In the genomic region with DNA sequence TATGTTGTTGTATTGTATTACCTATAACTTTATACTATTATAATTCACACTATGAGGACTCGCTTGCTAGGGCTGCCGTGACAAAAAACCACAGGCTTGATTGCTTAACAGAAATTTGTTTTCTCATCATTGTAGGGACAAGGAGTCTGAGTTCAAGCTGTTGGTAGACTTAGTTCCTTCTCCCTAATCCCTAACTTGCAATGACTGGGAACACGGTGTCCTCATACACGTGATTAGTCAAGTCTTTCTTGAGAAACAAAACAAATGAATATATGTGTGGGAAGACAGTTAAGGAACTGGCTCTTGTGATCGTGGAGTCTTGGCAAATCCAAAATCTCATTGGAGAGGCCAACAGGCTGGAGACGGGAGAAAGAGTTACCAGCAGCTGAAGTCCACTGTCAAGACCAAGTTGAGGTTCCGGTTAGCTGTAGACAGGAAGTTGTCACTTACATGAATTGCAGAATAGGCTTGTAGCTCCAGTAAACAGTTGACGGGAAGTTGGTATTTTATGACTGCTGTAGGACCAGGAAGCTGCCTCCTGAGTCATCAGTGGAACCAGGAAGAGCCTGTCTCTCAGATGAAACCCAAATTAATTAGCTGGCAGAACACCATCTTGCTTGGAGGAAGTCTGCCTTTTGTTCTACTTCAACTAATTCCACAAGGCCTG, we compare ENCODE assay signal across 11 mouse cellular contexts.
DNase-seq lines count a peak whose midpoint lies in the region; ATAC-seq and TF ChIP-seq lines count a peak whose summit lies in the region.
"Had no signal": no experiment of that assay in that cellular context is flagged by ENCODE, and none has a peak within 500 bp of the region (broad histone marks: within the 10 kb centered on the region; RNA-seq: fewer than 3 reads in every experiment).

No protein-coding gene starts in this region.

- WGBS in kidney, adult 2 months, result 64% methylated on average over 8 of the region's 8 CpGs
- WGBS in kidney, embryonic 15.5 days, result 86% methylated on average over 8 of the region's 8 CpGs
- 72% methylated on average over 8 of the region's 8 CpGs for WGBS in kidney, embryonic 16.5 days

- H3K4me3 ChIP-seq in kidney, adult 2 months (ENCODE audit: insufficient read depth, low read depth, low read length), result no peak overlapping the region
- no peak overlapping the region for H3K4me3 ChIP-seq in kidney, embryonic 15.5 days (replicated peaks)
- H3K4me3 ChIP-seq in kidney, embryonic 16.5 days (ENCODE audit: low read length), result no peak overlapping the region
- H3K4me3 ChIP-seq: erythroblast, embryonic 14.5 days; neural tube, embryonic 12.5 days had no signal

- DNase-seq in kidney, adult 2 months, result peak; percentile 73
- peak; percentile 45 to 47 for DNase-seq in monocyte, adult 2 months (ENCODE audit: low read depth in 1 of 2, low spot score in 2 of 2)
- DNase-seq in right cerebral cortex, postnatal 14 days, result no peak
- no peak for DNase-seq in urinary bladder, postnatal 4 days (ENCODE audit: low spot score in 2 of 2)
- DNase-seq: cerebellum, adult 18-20 months had no signal

- TF ChIP-seq CTCF in kidney, adult 2 months (conservative IDR thresholded peaks at IDR 0.05; ENCODE audit: insufficient read depth, insufficient read length, low read depth, low read length), result no peak

- peak overlapping the region; percentile 63 for H3K27ac ChIP-seq in kidney, adult 2 months (ENCODE audit: insufficient read depth, low read depth, low read length)
- no peak overlapping the region for H3K27ac ChIP-seq in kidney, embryonic 15.5 days
- H3K27ac ChIP-seq in kidney, embryonic 16.5 days (ENCODE audit: low read length), result peak overlapping the region; percentile 33; the same call in 1 of the 2 replicates
- H3K27ac ChIP-seq: liver, embryonic 14.5 days; neural tube, embryonic 12.5 days had no signal

- H3K36me3 ChIP-seq in kidney, adult 2 months (ENCODE audit: control insufficient read depth, insufficient read depth, low read length), result no peaks in the 10 kb centered on the region
- H3K36me3 ChIP-seq in kidney, embryonic 15.5 days, result no peaks in the 10 kb centered on the region
- H3K36me3 ChIP-seq in kidney, embryonic 16.5 days (ENCODE audit: insufficient read depth, low read length), result no peaks in the 10 kb centered on the region
- H3K36me3 ChIP-seq: neural tube, embryonic 12.5 days had no signal

- H3K9ac ChIP-seq in kidney, embryonic 15.5 days, result no peak overlapping the region
- H3K9ac ChIP-seq in kidney, embryonic 16.5 days (replicated peaks; ENCODE audit: low read length), result no peak overlapping the region
- H3K9ac ChIP-seq: liver, embryonic 14.5 days; neural tube, embryonic 12.5 days had no signal

- no peaks in the 10 kb centered on the region for H3K9me3 ChIP-seq in kidney, embryonic 15.5 days (replicated peaks)
- H3K9me3 ChIP-seq in kidney, embryonic 16.5 days (ENCODE audit: low read length), result no peaks in the 10 kb centered on the region
- H3K9me3 ChIP-seq: neural tube, embryonic 12.5 days had no signal

- H3K4me2 ChIP-seq in kidney, embryonic 15.5 days, result no peak overlapping the region
- H3K4me2 ChIP-seq in kidney, embryonic 16.5 days (replicated peaks; ENCODE audit: low read depth, low read length), result no peak overlapping the region
- H3K4me2 ChIP-seq: neural tube, embryonic 12.5 days had no signal

- H3K27me3 ChIP-seq in kidney, adult 2 months (replicated peaks; ENCODE audit: control insufficient read depth, insufficient read depth, low read length), result no peaks in the 10 kb centered on the region
- no peaks in the 10 kb centered on the region for H3K27me3 ChIP-seq in kidney, embryonic 15.5 days
- H3K27me3 ChIP-seq in kidney, embryonic 16.5 days (ENCODE audit: insufficient read depth, low read length), result no peaks in the 10 kb centered on the region
- H3K27me3 ChIP-seq: neural tube, embryonic 12.5 days had no signal

- no peak for TF ChIP-seq POLR2A in kidney, adult 2 months (IDR thresholded peaks at IDR 0.05; ENCODE audit: low read depth, low read length)

- no peaks in the 10 kb centered on the region for H3K4me1 ChIP-seq in kidney, adult 2 months (ENCODE audit: control insufficient read depth, insufficient read depth, low read length)
- H3K4me1 ChIP-seq in kidney, embryonic 15.5 days, result no peaks in the 10 kb centered on the region
- H3K4me1 ChIP-seq in kidney, embryonic 16.5 days (ENCODE audit: insufficient read depth, low read length), result no peaks in the 10 kb centered on the region
- H3K4me1 ChIP-seq: neural tube, embryonic 12.5 days had no signal

- no peak for ATAC-seq in kidney, embryonic 15.5 days (replicated peaks; ENCODE audit: low FRiP score)
- ATAC-seq in common myeloid progenitor, adult 5-6 weeks (replicated peaks; ENCODE audit: low read depth, poor library complexity, severe bottlenecking), result peak; percentile 93
- ATAC-seq in kidney, embryonic 16.5 days (ENCODE audit: low FRiP score, low TSS enrichment), result peak; percentile 31; the same call in 1 of the 2 replicates

Comparison
In these comparisons a context has a peak if more than half of its experiments do, and no peak if none do; other contexts are left out.
1. DNase-seq: peak in kidney, adult 2 months (single experiment) and monocyte, adult 2 months (2 of 2); none in right cerebral cortex, postnatal 14 days (single experiment) and urinary bladder, postnatal 4 days (0 of 2).